Mouse (Mus musculus): ENCODE measurements around the gene Bicra. TPM values are rescaled to one million over a fixed set of nuclear protein-coding genes. Genes with fewer than 3 reads are reported as not detected.

Bicra gene
- total RNA-seq, 1 experiment from 2014 or later, result 1.2 TPM

DNA sequence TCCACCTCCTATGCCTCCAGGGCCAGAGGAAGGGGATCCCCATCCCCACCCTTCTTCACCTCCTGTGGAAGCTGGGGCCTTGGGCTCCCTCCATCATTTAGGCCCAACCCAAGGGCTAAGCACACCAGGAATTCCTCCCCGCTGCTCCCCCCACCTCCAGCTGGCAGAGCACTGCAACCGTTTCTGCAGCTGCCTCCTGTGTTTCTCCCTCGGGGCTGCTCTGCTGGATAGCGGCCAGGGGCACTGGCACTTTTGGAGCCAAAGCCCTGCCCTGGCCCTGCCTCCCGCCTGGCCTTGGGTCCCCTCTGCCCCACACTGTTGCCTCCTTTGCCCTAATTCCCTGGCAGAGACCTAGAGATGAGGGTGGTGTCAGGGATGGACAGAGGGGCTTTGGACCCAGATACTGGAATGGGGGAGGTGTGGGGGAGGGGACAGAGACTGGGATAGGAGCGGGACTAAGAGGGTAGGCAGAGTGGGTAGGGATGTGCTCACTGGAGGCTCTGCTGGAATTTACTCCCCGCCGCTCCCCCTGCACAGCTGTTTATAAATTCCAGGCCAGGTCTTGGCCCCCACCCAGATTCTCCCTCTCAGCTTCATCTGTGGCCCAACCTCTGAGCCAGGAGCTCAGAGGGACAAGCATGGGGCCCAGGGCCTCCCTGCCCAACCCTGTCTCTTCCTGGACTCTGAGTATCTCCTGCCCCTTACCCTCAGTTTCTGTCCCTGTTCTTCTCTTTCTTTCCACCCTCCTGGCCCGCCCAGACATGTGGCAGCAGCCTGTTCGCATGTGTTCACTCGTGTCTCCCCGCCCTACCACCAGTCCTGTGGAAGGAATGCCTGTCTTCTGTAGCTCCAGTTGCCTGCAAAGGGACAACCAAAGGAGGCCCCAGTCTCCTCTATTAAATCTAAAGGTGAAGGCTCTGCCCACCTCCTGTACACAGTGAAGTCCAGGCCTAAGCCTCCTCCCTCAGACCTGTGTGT lies 85.1 kb downstream of the Bicra start:
- ATAC-seq (replicated peaks in 1 of 2; ENCODE audit: insufficient read depth in 1 of 2, low FRiP score in 2 of 2, low TSS enrichment in 1 of 2, low read depth in 1 of 2, poor library complexity in 2 of 2, severe bottlenecking in 2 of 2), result peak in 1 of 2 experiments; percentile 26; a peak in 2 of 4 replicates

DNA sequence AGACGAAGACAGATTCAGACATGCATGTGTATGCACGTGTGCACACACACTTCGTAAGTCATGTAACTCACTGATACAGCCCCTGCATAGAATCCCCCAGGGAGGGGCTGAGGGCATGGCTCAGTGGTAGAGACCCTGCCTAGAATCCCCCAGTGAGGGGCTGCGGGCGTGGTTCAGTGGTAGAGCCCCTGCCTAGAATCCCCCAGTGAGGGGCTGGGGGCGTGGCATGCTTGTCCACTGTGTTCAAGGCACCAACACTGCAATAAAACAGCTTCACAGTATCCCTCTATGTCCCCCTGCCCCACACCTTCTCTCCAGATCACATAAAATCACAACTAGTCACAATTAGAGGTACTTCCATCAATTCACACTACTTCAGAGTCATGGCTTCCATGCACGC lies 85.9 kb downstream of the Bicra start:
- ATAC-seq (replicated peaks in 1 of 2; ENCODE audit: insufficient read depth in 1 of 2, low FRiP score in 2 of 2, low TSS enrichment in 1 of 2, low read depth in 1 of 2, poor library complexity in 2 of 2, severe bottlenecking in 2 of 2), result no peak

DNA sequence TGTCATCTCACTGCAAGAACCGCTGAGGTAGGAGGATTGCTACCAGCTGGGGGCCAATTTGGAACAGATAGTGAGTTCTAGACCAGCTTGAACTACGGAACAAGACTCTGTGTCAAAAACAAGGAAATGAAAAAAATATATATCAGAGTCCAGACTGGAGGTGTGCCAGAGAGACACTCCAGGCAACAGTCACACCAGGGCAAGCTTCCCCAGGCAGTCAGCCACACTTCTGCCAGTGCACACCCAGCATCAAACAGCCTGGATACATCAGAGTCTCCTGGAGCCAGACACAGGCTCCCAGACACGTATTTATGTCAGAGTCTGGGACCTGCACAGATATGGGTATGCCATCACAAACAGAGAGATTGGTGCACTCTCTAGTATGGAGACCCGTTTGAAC lies 86.5 kb downstream of the Bicra start:
- no peak for ATAC-seq (replicated peaks in 1 of 2; ENCODE audit: insufficient read depth in 1 of 2, low FRiP score in 2 of 2, low TSS enrichment in 1 of 2, low read depth in 1 of 2, poor library complexity in 2 of 2, severe bottlenecking in 2 of 2)

DNA sequence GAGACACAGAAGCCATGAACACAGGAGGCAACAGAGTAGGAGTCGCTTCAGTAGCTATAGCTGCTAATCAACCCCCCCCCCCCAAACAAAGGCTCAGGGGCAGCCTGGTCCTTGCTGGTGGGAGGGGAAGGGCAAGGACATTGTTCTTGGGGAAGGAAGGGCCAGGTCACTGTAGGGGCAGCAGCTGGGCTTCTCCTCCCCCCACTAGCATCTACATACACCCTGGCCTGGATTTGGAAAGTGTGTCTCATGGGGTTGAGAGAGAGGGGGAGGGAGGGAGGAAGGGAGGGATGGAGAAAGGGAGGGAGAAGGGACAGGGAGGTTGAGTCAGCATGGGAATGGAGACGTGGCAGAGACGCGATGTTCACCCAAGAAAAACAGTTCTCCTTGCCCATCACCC lies 87.0 kb downstream of the Bicra start:
- ATAC-seq (replicated peaks in 1 of 2; ENCODE audit: insufficient read depth in 1 of 2, low FRiP score in 2 of 2, low TSS enrichment in 1 of 2, low read depth in 1 of 2, poor library complexity in 2 of 2, severe bottlenecking in 2 of 2), result no peak

DNA sequence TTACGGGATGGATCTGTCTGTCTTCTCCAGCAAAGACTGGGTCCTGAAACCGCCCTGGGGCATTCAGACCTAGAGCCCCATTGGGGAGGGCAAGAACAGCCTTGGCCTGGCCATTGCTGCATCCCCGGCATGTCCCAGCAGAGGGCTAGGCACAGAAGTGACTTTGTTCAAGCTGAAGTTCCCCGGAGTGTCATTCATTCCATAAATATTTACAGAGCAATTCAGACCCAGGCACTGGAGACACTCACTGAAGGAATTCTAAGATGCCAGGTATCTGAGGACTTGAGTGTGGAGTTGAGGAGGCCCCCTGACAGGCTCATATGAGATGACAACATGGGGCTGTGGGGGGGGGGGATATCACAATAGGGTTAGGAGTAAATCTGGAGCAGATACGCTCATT lies 91.6 kb downstream of the Bicra start:
- no peak for ATAC-seq (replicated peaks in 1 of 2; ENCODE audit: insufficient read depth in 1 of 2, low FRiP score in 2 of 2, low TSS enrichment in 1 of 2, low read depth in 1 of 2, poor library complexity in 2 of 2, severe bottlenecking in 2 of 2)

DNA sequence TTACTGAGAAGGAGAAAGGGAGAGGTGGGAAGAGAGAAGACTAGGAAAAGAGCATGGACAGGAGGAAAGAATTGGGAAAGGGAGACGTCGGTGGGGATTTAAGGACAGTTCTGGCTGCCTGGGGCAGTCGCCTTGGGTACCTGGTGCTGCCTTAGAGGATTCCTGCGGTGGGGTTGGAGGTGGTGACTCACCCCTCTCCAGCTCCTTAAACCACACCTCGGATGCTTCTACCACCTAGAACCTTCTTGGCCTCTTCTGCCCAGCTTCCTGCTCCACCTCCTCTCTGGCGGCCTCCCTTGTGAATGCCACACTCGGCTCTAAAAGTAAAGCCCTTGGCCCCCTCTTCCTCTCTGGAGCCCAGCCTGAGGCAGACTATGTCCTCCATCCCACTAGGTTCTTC lies 92.2 kb downstream of the Bicra start:
- ATAC-seq (replicated peaks in 1 of 2; ENCODE audit: insufficient read depth in 1 of 2, low FRiP score in 2 of 2, low TSS enrichment in 1 of 2, low read depth in 1 of 2, poor library complexity in 2 of 2, severe bottlenecking in 2 of 2), result peak; percentile 40 to 58

DNA sequence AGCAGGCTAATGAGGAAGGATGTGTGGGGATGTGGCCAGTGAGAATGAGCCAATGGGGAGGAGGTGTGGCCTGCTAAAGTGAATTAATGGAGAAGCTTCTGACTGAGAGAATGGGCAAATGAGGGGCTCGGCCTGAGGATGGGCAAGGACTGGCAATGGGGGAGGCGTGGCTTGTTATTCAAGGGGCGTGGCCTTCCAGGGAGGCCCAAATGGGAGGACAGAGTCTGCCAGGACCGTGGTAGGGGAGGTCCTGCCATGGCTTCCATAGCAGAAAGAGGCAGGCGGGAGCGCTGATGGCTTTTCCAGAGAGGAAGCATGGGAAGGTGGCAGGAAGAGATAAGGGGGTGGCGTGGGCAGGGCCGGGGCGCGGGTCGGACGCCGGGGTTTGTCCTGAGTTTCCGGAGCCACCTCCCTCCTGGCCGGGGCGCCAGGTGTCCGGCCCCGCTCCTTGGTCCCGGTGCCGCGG lies 92.7 kb downstream of the Bicra start:
- ATAC-seq (replicated peaks in 1 of 2; ENCODE audit: insufficient read depth in 1 of 2, low FRiP score in 2 of 2, low TSS enrichment in 1 of 2, low read depth in 1 of 2, poor library complexity in 2 of 2, severe bottlenecking in 2 of 2), result peak; percentile 33 to 50

DNA sequence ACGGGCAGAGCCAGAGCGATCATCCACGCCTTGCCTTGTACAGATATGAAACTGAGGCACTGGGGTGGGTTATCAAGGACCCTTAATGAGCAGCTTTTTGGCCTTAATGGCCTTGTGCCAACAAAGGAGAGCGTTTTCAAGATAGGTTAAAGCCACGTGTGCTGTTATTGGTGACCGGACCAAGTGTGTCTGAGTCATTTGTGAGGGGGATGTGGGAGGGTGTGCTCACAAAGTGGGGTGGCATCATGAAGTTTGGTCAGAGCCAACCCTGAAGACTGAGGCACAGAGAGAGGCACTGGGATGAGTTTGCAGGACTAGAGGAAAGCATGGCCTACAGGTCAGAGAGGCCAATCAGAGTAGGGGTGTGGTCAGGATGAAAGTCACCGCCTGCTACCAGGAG lies 93.3 kb downstream of the Bicra start:
- no peak for ATAC-seq (replicated peaks in 1 of 2; ENCODE audit: insufficient read depth in 1 of 2, low FRiP score in 2 of 2, low TSS enrichment in 1 of 2, low read depth in 1 of 2, poor library complexity in 2 of 2, severe bottlenecking in 2 of 2)

DNA sequence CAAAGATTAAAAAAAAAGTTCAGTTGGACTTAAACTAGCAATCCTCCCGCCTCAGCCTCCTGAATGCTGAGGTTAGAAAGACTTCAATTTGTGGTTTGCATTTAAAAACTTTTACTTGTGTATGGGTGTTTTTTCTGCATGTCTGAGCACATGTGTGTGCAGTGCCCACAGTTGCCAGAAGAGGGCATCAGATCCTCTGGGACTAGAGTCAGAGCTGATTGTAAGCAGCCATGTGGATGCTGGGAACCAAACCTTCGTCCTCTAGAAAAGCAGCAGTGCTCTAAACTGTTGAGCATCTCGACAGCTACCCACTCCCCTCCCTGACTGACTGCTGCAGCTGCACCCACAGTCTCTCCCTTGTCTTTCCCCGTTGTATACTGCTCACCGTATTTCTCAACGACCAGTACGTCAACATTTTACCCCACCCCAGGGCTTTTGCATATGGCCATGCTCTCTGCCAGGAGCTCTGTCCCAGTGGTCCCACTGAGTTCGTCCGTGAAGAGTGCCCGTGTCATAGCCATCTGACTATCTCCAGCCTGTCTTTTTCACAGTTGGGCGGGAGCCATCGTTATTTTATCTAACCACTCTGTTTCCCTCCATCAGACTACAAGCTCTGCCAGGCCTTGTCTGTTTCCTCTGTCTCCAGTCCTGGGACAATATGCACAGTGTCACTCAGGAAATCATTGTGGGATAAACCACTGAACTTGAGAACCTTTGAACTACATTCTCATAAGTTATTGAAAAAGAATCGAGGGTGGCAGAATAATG lies 94.2 kb downstream of the Bicra start:
- ATAC-seq (replicated peaks in 1 of 2; ENCODE audit: insufficient read depth in 1 of 2, low FRiP score in 2 of 2, low TSS enrichment in 1 of 2, low read depth in 1 of 2, poor library complexity in 2 of 2, severe bottlenecking in 2 of 2), result peak; percentile 16 to 50; a peak in 3 of 4 replicates

DNA sequence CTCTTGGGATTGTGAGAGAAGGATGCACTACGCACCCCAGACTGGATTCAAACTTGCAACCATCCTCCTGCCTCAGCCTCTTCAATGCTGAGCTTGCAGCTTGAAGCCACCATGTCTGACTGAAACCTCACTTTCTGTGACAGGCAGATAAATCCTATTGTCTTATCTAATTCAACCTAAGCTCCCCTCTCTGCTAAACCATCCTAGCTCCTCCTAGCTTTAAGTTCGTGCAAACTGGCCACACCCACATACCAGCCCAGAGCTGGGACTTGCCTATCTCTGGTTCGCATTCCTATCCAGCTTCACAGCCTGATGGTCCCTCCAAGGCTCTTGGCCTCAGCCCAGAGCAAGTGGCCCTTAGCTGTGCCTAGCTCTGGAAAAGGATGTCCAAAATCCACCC lies 95.3 kb downstream of the Bicra start:
- no peak for ATAC-seq (replicated peaks in 1 of 2; ENCODE audit: insufficient read depth in 1 of 2, low FRiP score in 2 of 2, low TSS enrichment in 1 of 2, low read depth in 1 of 2, poor library complexity in 2 of 2, severe bottlenecking in 2 of 2)

DNA sequence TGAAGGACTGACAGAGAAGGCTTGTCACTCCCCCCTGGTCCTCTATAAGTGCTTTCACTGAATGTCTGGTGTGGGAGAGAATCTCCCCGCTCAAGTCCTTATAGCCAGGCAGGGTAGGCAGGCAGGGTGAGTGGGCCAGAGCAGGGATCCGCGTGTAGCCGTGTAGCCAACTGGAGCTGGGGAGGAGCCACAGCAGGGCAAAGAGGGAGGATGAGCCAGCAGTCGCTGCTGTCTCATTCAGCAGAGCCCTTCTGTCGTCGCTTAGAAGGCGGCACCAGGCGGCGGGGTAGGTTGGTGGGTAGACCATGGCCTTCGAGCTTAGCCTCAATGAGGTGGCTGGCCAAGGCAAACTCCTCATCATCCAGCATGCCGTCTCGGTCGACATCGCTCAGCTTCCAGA lies 97.7 kb downstream of the Bicra start:
- ATAC-seq (replicated peaks in 1 of 2; ENCODE audit: insufficient read depth in 1 of 2, low FRiP score in 2 of 2, low TSS enrichment in 1 of 2, low read depth in 1 of 2, poor library complexity in 2 of 2, severe bottlenecking in 2 of 2), result no peak

DNA sequence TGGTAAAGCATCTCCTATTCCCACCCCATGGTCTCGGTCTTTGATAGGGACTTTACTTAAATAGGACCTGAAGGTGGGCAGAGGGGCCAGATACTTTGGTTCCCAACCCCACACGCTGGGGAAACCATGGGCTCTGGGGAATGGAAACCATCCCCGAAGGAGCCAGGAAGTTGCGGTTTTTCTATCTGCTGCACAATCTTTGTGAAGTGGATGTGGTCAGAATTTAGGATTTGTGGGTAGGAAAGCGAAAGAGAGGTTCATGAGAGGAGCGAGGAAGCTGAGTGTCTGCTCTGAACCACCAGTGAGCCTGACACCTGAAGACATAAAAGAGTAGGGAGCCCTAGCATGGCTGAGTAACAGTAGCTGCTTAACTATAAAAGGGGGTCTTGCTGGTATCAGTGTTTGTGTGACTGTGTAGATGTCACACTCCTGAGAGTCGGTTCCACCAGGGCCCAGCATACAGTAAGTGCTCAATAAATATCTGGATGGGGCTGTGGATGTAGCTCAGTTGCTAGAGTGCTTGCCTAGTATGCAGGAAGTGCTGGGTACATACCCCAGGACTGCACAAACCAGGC lies 98.4 kb downstream of the Bicra start:
- peak; percentile 18 to 19; a peak in 1 of 4 replicates for ATAC-seq (replicated peaks in 1 of 2; ENCODE audit: insufficient read depth in 1 of 2, low FRiP score in 2 of 2, low TSS enrichment in 1 of 2, low read depth in 1 of 2, poor library complexity in 2 of 2, severe bottlenecking in 2 of 2)

DNA sequence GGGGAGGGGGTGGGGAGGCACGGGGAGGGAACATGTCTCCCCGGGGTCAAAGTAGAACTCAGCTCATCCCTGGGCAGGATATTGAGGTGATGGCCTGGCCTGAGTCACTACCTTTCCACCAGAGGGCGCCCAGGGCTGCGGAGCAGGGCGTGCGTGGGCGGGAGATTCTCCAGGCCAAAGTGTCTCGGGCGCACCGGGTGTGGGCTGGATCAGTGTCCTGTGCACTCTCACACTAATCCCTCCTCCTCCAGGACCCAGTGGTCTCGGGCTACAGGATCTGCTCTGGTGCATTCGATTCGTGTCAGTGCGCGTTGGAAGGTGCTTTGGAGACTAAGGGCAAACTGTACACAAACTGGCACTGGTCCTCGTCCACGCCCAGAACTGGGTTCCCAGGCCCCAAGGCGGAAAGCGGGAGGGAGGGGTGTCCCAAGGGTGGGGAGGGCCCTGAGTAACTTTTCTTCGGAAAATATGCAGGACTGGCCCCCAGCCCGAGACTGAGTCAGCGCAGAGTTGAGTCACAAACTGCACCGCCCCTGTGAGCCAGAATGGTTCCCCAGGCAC lies 99.3 kb downstream of the Bicra start:
- peak; percentile 58 to 60 for ATAC-seq (replicated peaks in 1 of 2; ENCODE audit: insufficient read depth in 1 of 2, low FRiP score in 2 of 2, low TSS enrichment in 1 of 2, low read depth in 1 of 2, poor library complexity in 2 of 2, severe bottlenecking in 2 of 2)

DNA sequence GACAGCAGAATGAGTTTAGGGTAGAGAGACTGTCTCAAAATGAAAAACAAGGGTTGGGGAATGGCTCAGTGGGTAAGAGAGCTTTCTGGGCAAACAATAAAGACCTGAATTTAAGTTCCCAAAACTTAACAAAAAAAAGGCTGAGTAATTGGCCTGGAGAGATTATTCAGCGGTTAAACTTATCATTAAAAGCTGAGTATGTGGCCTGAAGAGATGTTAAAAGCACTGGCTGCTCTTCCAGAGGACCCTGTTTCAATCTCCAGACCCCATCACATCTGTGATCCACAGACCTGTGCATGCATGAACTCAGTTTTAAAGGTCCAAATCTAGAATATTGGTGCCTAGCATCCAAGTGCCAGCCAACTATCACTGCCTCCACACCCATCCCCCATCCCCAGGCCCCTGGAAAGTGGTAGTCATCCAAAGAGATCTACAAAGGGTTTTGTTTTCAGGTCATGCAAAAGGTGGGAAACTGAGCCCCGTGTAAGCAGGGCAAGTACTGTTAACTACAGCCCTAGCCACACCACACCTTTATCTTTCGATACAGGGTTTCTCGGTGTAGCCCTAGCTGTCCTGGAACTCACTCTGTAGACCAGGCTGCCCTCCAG lies 100.0 kb downstream of the Bicra start:
- ATAC-seq (replicated peaks in 1 of 2; ENCODE audit: insufficient read depth in 1 of 2, low FRiP score in 2 of 2, low TSS enrichment in 1 of 2, low read depth in 1 of 2, poor library complexity in 2 of 2, severe bottlenecking in 2 of 2), result no peak

DNA sequence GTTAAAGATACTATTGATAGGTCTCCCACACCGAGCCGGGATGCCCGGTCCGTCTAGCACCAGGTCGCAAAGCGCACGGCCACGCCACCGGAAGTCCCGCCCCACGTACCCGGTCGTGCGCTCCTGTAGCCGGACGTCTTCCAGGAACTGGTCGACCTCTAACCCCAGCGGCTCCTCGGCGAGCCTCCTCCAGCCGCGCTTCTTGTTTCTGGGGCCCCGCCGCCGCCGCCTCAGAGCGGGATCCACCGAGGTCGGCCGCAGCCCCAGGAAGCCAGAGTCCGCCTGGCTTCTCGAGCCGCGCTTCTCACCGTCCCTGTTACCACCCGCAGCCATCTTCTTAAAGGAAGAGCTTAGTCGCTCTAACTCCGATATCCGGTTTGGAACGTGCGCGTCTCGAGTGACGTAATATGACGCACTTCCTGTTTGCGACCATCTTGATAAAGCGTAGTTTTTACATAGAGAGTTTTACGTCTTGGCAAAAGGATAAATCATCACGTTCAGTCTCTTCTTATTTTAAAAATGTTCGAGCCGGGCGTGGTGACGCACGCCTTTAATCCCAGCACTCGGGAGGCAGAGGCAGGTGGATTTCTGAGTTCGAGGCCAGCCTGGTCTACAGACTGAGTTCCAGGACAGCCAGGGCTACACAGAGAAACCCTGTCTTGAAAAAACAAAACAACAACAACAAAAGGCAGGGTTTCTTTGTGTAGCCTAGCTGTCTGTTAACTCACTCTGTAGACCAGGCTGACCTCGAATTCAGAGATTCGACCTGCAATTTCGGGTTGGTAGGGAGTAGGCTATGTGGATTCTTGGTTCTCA lies 101.8 kb downstream of the Bicra start, which contains the start of gene Nop53:
Nop53 (minus strand) TSS at position 354 of the 816 bp plus-strand sequence.
- peak; percentile 61 to 80 for ATAC-seq (replicated peaks in 1 of 2; ENCODE audit: insufficient read depth in 1 of 2, low FRiP score in 2 of 2, low TSS enrichment in 1 of 2, low read depth in 1 of 2, poor library complexity in 2 of 2, severe bottlenecking in 2 of 2)

DNA sequence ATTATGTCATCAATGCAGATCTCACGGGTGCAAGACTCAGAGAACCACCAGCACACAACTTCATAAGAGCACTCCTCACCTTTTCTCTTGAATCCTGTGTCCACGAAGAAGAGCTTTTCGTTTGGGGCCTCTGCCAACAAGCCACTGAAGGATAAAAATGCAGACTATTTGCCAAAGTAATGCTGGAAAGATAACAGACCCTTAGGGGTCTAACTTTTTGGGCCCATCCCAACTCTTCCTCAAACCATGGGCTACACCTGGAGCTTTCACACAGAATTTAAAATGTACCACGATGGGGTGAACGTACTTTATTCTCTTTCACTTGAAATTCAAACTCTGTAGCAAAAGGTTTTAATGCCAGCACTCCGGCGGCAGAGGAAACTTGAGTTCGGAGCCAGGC lies 102.5 kb downstream of the Bicra start:
- ATAC-seq (replicated peaks in 1 of 2; ENCODE audit: insufficient read depth in 1 of 2, low FRiP score in 2 of 2, low TSS enrichment in 1 of 2, low read depth in 1 of 2, poor library complexity in 2 of 2, severe bottlenecking in 2 of 2), result no peak
